In genomic region chr1:105148792-105149191, GRCm38 (mm10) we compare ENCODE assay signal across 21 mouse cellular contexts.
"Had no signal": no experiment of that assay in that cellular context is flagged by ENCODE, and none has a peak within 500 bp of the region (broad histone marks: within the 10 kb centered on the region; RNA-seq: fewer than 3 reads in every experiment).

No protein-coding gene starts in this region.

- ATAC-seq: forebrain, embryonic 13.5 days; forebrain, embryonic 14.5 days; forebrain, embryonic 15.5 days; forebrain, embryonic 16.5 days; forebrain, postnatal 0 days had no signal

- DNase-seq: cerebellum, adult 8-10 months; cerebellum, adult 9-10 months; cerebellum, adult 9-11 months; cerebellum, postnatal 10 days; cerebellum, postnatal 14 days; cerebellum, postnatal 25 days; cerebellum, postnatal 36 days; embryo, embryonic 11 days; forebrain, postnatal 0 days; gastrocnemius, adult 2 months; gastrocnemius, postnatal 10 days; gastrocnemius, postnatal 14 days; gastrocnemius, postnatal 25 days; gastrocnemius, postnatal 36 days; heart, adult 11 months; heart, adult 18-20 months; heart, adult 2 months had no signal
